Mouse (Mus musculus) right cerebral cortex, postnatal 4 days (tissue): Measurements from ENCODE around the gene Gpr83.

Experiments used
- DNase-seq: peaks from one replicate; pipeline ENCODE4 v3.0.0-alpha.2; 2022

The Gpr83 gene

DNA sequence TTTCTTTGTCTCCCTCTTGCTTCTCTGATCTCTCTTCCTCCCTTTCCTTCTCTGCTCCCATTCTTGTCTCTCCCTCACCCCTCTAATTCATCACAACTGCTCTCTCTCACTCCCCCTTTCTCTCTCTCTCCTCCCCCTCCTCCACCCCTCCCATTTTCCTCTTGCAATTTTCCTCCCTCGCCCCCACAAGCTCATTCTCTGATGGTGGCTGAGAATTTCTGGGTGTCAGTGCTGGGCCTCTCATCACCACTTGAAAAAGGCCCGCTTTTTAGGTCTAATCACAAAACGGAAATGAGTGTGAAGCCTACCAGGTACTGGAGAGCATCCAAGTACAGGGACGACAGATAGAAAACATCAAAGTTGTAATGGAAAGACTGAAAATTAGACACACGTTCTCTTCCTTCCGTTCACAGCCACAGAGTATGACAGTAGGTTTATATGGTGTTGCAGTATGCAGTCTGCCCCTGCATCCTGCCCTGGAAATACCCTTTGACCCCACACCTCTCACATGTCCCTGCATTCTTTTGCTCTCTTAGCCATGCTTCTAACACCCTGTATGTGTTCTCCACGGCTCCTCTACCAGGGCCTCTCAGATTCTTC lies 47.9 kb downstream of the Gpr83 start:
- no peak for DNase-seq

DNA sequence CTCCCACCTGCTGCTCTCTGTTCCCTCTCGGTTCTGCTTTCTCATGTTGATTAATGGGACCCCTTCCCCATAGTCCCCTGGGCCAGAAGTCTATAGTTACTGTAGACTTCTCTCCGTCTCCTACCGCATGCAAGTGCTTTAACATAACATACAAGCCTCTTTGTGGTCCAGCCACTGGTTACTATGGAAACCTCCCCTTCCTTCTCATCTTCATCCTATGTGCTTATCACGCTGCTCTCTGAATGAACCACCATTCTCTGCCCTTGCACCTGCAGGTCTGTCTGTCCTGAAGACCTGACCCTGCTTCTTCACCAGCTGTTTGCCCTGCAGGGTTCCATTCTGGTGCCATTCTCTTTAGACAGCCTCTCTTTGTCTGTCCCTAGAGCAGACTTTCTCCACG lies 50.0 kb downstream of the Gpr83 start:
- DNase-seq, result no peak

DNA sequence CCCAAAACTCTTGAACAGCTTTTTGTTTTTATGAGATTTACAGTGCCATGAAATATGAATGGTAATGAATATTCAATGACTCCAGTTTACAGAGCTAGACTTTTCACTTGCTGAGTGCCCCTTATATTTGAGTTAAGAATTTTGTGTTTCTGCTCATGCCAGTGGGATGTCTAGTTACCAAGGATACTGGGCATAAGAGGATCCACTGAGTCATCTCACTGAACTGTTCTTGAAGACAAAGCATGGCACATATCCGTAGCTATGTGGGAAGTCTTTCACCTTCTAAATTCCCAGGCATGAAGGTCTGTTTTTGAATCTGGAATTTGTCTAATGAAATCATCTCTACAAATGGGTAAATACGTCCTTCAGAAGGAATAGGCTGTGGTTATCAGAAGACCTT lies 52.0 kb downstream of the Gpr83 start:
- no peak for DNase-seq

DNA sequence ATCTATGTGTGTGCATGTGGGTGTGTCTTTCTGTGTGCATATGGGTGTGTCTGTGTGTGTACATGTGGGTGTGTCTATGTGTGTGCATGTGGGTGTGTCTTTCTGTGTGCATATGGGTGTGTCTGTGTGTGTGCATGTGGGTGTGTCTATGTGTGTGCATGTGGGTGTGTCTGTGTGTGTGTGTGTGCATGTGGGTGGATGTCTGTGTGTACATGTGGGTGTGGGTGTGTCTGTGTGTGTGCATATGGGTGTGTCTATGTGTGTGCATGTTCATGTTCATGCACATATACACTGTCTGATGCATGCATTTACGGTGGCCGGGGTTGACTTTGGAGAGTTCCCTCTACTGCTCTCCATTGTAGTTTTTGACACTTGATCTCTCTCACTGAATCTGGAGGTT lies 57.7 kb downstream of the Gpr83 start:
- no peak for DNase-seq

DNA sequence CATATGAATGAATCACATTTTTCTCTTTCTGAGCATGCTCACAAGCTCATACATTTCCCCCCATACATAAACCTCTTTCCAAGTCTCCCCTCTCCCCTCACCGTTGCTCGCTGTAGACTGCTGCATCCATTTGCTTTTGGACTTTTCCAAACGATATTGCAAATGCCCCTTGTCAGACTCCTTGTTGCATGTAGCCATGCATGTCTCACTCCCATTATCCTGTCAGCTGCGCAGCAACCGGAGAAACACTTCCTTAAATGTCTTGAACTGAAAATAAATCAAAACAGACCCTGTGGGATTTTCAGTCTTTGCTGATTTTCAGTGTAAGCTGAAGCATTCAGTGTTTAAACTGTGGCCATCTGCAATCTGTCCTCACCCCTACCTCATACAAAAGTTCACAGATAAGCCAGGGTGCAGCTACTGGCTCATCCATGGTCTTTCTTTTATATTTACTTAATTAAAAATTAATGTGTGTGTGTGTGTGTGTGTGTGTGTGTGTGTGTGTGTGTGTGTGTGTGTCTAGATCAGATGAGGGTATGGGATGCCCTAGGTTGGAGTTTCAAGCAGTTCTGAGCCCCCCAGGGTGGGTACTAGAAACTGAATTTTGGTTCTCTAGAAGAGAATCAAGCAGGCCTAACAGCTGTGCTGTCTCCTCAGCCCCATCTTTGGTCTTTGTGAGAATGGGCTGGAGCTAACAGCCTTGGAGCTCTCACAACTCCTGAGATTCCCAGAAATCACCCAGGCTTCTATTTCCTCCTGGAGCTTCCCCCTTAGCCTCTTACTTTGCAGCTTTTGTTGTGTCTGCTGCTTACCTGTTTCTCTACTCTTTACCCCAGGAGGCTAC lies 59.0 kb downstream of the Gpr83 start:
- DNase-seq, result no peak
